Mouse (Mus musculus): ENCODE results near the gene Ccdc88c. TPM values are rescaled to one million over a fixed set of nuclear protein-coding genes. Genes with fewer than 3 reads are reported as not detected.

Gene Ccdc88c
- total and polyA plus RNA-seq, 3 experiments: 3.6 to 5.4 (median 5.2) TPM

DNA sequence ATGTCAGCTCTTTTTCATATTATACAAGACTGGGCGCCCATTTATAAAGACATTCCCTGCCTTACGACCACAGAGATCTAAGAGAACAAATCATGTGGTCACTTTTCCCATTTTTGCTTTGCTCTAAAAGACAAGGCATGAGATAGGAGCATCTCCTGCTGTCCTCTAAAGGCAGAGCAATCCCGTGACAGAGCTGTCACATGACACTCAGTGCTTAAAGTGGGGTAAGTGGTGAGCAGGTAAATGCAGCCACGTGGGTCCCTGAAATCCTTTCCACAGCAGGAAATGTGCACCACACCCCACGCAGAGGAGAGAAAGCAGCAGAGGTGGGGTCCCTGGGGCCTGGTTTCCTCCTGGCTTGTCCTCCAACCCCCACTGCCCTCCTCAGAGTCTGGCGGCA lies 80.8 kb downstream of the Ccdc88c start:
- Histone ChIP-seq H3K9ac (ENCODE audit: low read depth, low read length) (no peak overlapping the region), H3K36me3 (ENCODE audit: control insufficient read depth, insufficient read depth, low read length) (no peaks in the 10 kb centered on the region), H3K27ac (peak overlapping the region; percentile 43), H3K4me3 (no peak overlapping the region), H3K79me2 (replicated peaks; ENCODE audit: control insufficient read depth, insufficient read depth, low read length) (no peaks in the 10 kb centered on the region), H3K27me3 (ENCODE audit: control insufficient read depth, insufficient read depth, low read length) (no peaks in the 10 kb centered on the region), H3K4me1 (ENCODE audit: control insufficient read depth, insufficient read depth, low read length) (peaks cover 11% of the 10 kb centered on the region)
- DNase-seq: no peak
- WGBS: 64% methylated on average over 6 of the region's 6 CpGs
- intact Hi-C loops (cut with DNase I): no loop called here
- TF ChIP-seq CTCF (IDR thresholded peaks at IDR 0.05): no peak

GRCm38 (mm10) chr12:100945948-100946347 lies 82.9 kb downstream of the Ccdc88c start:
- WGBS: 85% methylated on average over 12 of the region's 12 CpGs
- H3K27ac ChIP-seq: no peak overlapping the region
- H3K4me3 ChIP-seq: no peak overlapping the region
- intact Hi-C loops (cut with DNase I): no loop called here
- H3K79me2 ChIP-seq (replicated peaks; ENCODE audit: control insufficient read depth, insufficient read depth, low read length): no peaks in the 10 kb centered on the region
- H3K36me3 ChIP-seq (ENCODE audit: control insufficient read depth, insufficient read depth, low read length): no peaks in the 10 kb centered on the region
- DNase-seq: no peak
- TF ChIP-seq CTCF (IDR thresholded peaks at IDR 0.05) (no peak), EP300 (IDR thresholded peaks at IDR 0.05; ENCODE audit: insufficient read depth, low read depth, low read length) (no peak), POLR2A (IDR thresholded peaks at IDR 0.05; ENCODE audit: insufficient read depth, low read depth, low read length) (no peak)
- H3K9ac ChIP-seq (ENCODE audit: low read depth, low read length): no peak overlapping the region
- peaks cover 5% of the 10 kb centered on the region for H3K4me1 ChIP-seq (ENCODE audit: control insufficient read depth, insufficient read depth, low read length)
- no peaks in the 10 kb centered on the region for H3K27me3 ChIP-seq (ENCODE audit: control insufficient read depth, insufficient read depth, low read length)

- TF ChIP-seq CTCF (IDR thresholded peaks at IDR 0.05) (no peak), EP300 (IDR thresholded peaks at IDR 0.05; ENCODE audit: insufficient read depth, low read depth, low read length) (no peak), POLR2A (IDR thresholded peaks at IDR 0.05; ENCODE audit: insufficient read depth, low read depth, low read length) (no peak)
- Histone ChIP-seq H3K9ac (ENCODE audit: low read depth, low read length) (no peak overlapping the region), H3K79me2 (replicated peaks; ENCODE audit: control insufficient read depth, insufficient read depth, low read length) (no peaks in the 10 kb centered on the region), H3K4me3 (no peak overlapping the region), H3K27ac (no peak overlapping the region), H3K27me3 (ENCODE audit: control insufficient read depth, insufficient read depth, low read length) (no peaks in the 10 kb centered on the region), H3K4me1 (ENCODE audit: control insufficient read depth, insufficient read depth, low read length) (peaks cover 5% of the 10 kb centered on the region), H3K36me3 (ENCODE audit: control insufficient read depth, insufficient read depth, low read length) (no peaks in the 10 kb centered on the region)
- intact Hi-C loops (cut with DNase I): no loop called here
- DNase-seq: no peak
- 78% methylated on average over 12 of the region's 12 CpGs for WGBS
These were observed 83.4 kb downstream of the Ccdc88c start for GRCm38 (mm10) chr12:100945501-100945900.

- intact Hi-C loops (cut with DNase I): no loop called here
These were observed 83.9 kb downstream of the Ccdc88c start for GRCm38 (mm10) chr12:100944921-100945336.

DNA sequence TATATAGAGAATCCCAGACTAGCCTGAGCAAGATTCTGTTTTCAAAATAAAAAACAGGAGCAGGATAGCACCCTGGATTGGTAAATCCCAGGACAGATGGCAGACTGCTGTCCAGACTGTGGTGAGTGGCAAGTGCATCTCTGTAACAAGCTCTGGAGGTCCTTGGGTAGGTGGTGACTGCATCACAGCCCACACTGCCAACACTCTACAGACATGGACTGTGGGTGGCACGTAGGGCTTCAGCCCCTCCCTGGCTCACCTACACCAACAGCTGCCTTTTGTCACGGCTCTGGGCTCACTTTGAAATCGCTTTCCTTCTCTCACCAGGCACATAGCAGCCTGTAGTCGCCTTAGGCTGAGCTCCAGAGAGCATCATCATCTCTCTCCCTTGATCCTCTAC lies 85.7 kb downstream of the Ccdc88c start:
- no peaks in the 10 kb centered on the region for H3K27me3 ChIP-seq (ENCODE audit: control insufficient read depth, insufficient read depth, low read length)
- H3K36me3 ChIP-seq (ENCODE audit: control insufficient read depth, insufficient read depth, low read length): no peaks in the 10 kb centered on the region
- no peak overlapping the region for H3K9ac ChIP-seq (ENCODE audit: low read depth, low read length)
- no peak overlapping the region for H3K4me3 ChIP-seq
- H3K27ac ChIP-seq: no peak overlapping the region
- intact Hi-C loops (cut with DNase I): no loop called here
- WGBS: 83% methylated on average over 4 of the region's 4 CpGs
- no peaks in the 10 kb centered on the region for H3K79me2 ChIP-seq (replicated peaks; ENCODE audit: control insufficient read depth, insufficient read depth, low read length)
- DNase-seq: no peak
- TF ChIP-seq POLR2A (IDR thresholded peaks at IDR 0.05; ENCODE audit: insufficient read depth, low read depth, low read length) (no peak), CTCF (IDR thresholded peaks at IDR 0.05) (no peak), EP300 (IDR thresholded peaks at IDR 0.05; ENCODE audit: insufficient read depth, low read depth, low read length) (no peak)
- H3K4me1 ChIP-seq (ENCODE audit: control insufficient read depth, insufficient read depth, low read length): peaks cover 2% of the 10 kb centered on the region

More at GRCm38 (mm10) chr12:100944921-100945336, 83.9 kb downstream of the Ccdc88c start:
- Histone ChIP-seq H3K4me3 (no peak overlapping the region), H3K9ac (ENCODE audit: low read depth, low read length) (no peak overlapping the region), H3K27ac (no peak overlapping the region), H3K79me2 (replicated peaks; ENCODE audit: control insufficient read depth, insufficient read depth, low read length) (no peaks in the 10 kb centered on the region), H3K4me1 (ENCODE audit: control insufficient read depth, insufficient read depth, low read length) (peaks cover 5% of the 10 kb centered on the region), H3K27me3 (ENCODE audit: control insufficient read depth, insufficient read depth, low read length) (no peaks in the 10 kb centered on the region), H3K36me3 (ENCODE audit: control insufficient read depth, insufficient read depth, low read length) (no peaks in the 10 kb centered on the region)
- peak in 1 of 2 experiments; percentile 47 for DNase-seq
- no peak for TF ChIP-seq POLR2A (IDR thresholded peaks at IDR 0.05; ENCODE audit: insufficient read depth, low read depth, low read length)
- no peak for TF ChIP-seq CTCF (IDR thresholded peaks at IDR 0.05)
- no peak for TF ChIP-seq EP300 (IDR thresholded peaks at IDR 0.05; ENCODE audit: insufficient read depth, low read depth, low read length)
- WGBS: 83% methylated on average over 21 of the region's 21 CpGs

- TF ChIP-seq EP300 (IDR thresholded peaks at IDR 0.05; ENCODE audit: insufficient read depth, low read depth, low read length) (no peak), POLR2A (IDR thresholded peaks at IDR 0.05; ENCODE audit: insufficient read depth, low read depth, low read length) (no peak), CTCF (IDR thresholded peaks at IDR 0.05) (no peak)
- intact Hi-C loops (cut with DNase I): no loop called here
- Histone ChIP-seq H3K27ac (no peak overlapping the region), H3K27me3 (ENCODE audit: control insufficient read depth, insufficient read depth, low read length) (no peaks in the 10 kb centered on the region), H3K4me1 (ENCODE audit: control insufficient read depth, insufficient read depth, low read length) (peaks cover 7% of the 10 kb centered on the region), H3K79me2 (replicated peaks; ENCODE audit: control insufficient read depth, insufficient read depth, low read length) (no peaks in the 10 kb centered on the region), H3K36me3 (ENCODE audit: control insufficient read depth, insufficient read depth, low read length) (no peaks in the 10 kb centered on the region), H3K9ac (ENCODE audit: low read depth, low read length) (no peak overlapping the region), H3K4me3 (no peak overlapping the region)
- WGBS: 81% methylated on average over 3 of the region's 3 CpGs
- no peak for DNase-seq
These were observed 87.5 kb downstream of the Ccdc88c start for GRCm38 (mm10) chr12:100941361-100941760.

All from heart, adult 2 months (tissue).